Mouse (Mus musculus) myocyte (in vitro differentiated cells): ENCODE data around the gene Ergic1.

Experiments used
- CEBPB ChIP-seq: IDR thresholded peaks from 2 replicates; pipeline ENCODE4 v1.6.1; 2011; ENCODE audit warnings: mild to moderate bottlenecking, moderate library complexity; ENCODE audit not compliant: poor library complexity, insufficient read depth, severe bottlenecking
- MAX ChIP-seq: IDR thresholded peaks from one replicate; pipeline ENCODE4 v1.6.1; 2011; ENCODE audit warnings: low read depth, mild to moderate bottlenecking, control low read depth
- MYOG ChIP-seq, 3 experiments: IDR thresholded peaks; one replicate each; pipeline ENCODE4 v1.6.1; 2011; ENCODE audit warnings: control low read depth in 2 of 3, low read depth in 2 of 3, mild to moderate bottlenecking in 2 of 3; ENCODE audit not compliant: insufficient read length in 2 of 3, control insufficient read depth in 1 of 3, insufficient read depth in 1 of 3
- POLR2A ChIP-seq: IDR thresholded peaks from one replicate; pipeline ENCODE4 v1.6.1; 2011; ENCODE audit warnings: low read depth, mild to moderate bottlenecking, control low read depth, moderate library complexity; ENCODE audit not compliant: insufficient read length
- TCF12 ChIP-seq: IDR thresholded peaks from one replicate; pipeline ENCODE4 v1.6.1; 2011; ENCODE audit warnings: mild to moderate bottlenecking, control low read depth; ENCODE audit not compliant: poor library complexity, insufficient read depth, severe bottlenecking
- USF1 ChIP-seq: IDR thresholded peaks from one replicate; pipeline ENCODE4 v1.6.1; 2011; ENCODE audit warnings: low read depth, mild to moderate bottlenecking, control low read depth, moderate library complexity

- TF ChIP-seq POLR2A (no peak), MYOG (IDR thresholded peaks at IDR 0.05; ENCODE audit: control insufficient read depth in 1 of 3, insufficient read depth in 1 of 3, insufficient read length in 2 of 3, low read depth in 2 of 3) (no peak), CEBPB (no peak), USF1 (no peak), TCF12 (no peak), MAX (no peak)
Measured at GRCm38 (mm10) chr17:26601514-26601913, 40.2 kb downstream of the Ergic1 start.
